Mouse (Mus musculus): ENCODE measurements around the gene Bloc1s3.
"Not testable (repeated sequence)": the region's sequence is repeated elsewhere in the genome, so short reads cannot be mapped to it uniquely, and the experiment has no call there.

Bloc1s3 gene

GRCm38 (mm10) chr7:19517652-19518365, 9.6 kb upstream of the Bloc1s3 start, which contains the start of gene Nkpd1:
Gene Nkpd1, plus strand, starts transcription at chr7:19517838.
- no peak for DNase-seq (ENCODE audit: low spot score in 2 of 2)

- DNase-seq (ENCODE audit: low spot score in 2 of 2), result no peak
Measured at GRCm38 (mm10) chr7:19512353-19512752, 4.2 kb upstream of the Bloc1s3 start.

GRCm38 (mm10) chr7:19511934-19512333, 3.8 kb upstream of the Bloc1s3 start:
- DNase-seq (ENCODE audit: low spot score in 2 of 2), result not testable (repeated sequence)

- no peak for DNase-seq (ENCODE audit: low spot score in 2 of 2)
Measured at GRCm38 (mm10) chr7:19509786-19510185, 1.6 kb upstream of the Bloc1s3 start.

- no peak for DNase-seq (ENCODE audit: low spot score in 2 of 2)
Measured at GRCm38 (mm10) chr7:19508924-19509568, 879 bp upstream of the Bloc1s3 start.

- no peak for DNase-seq (ENCODE audit: low spot score in 2 of 2)
Measured at GRCm38 (mm10) chr7:19507612-19507981, 570 bp downstream of the Bloc1s3 start.

GRCm38 (mm10) chr7:19506969-19507611, 1.1 kb downstream of the Bloc1s3 start:
- no peak for DNase-seq (ENCODE audit: low spot score in 2 of 2)

- no peak for DNase-seq (ENCODE audit: low spot score in 2 of 2)
Measured at GRCm38 (mm10) chr7:19506326-19506725, 1.8 kb downstream of the Bloc1s3 start.

GRCm38 (mm10) chr7:19503481-19504068, 4.6 kb downstream of the Bloc1s3 start:
- DNase-seq (ENCODE audit: low spot score in 2 of 2), result no peak

- DNase-seq (ENCODE audit: low spot score in 2 of 2), result no peak
Measured at GRCm38 (mm10) chr7:19501658-19502057, 6.5 kb downstream of the Bloc1s3 start.

- DNase-seq (ENCODE audit: low spot score in 2 of 2), result no peak
Measured at GRCm38 (mm10) chr7:19500420-19501363, 7.5 kb downstream of the Bloc1s3 start.

- DNase-seq (ENCODE audit: low spot score in 2 of 2), result no peak
Measured at GRCm38 (mm10) chr7:19498326-19498725, 9.8 kb downstream of the Bloc1s3 start.

GRCm38 (mm10) chr7:19496214-19496555, 12.0 kb downstream of the Bloc1s3 start:
- DNase-seq (ENCODE audit: low spot score in 2 of 2), result no peak

GRCm38 (mm10) chr7:19495521-19496213, 12.5 kb downstream of the Bloc1s3 start:
- no peak for DNase-seq (ENCODE audit: low spot score in 2 of 2)

- no peak for DNase-seq (ENCODE audit: low spot score in 2 of 2)
Measured at GRCm38 (mm10) chr7:19494751-19495474, 13.3 kb downstream of the Bloc1s3 start.

- no peak for DNase-seq (ENCODE audit: low spot score in 2 of 2)
Measured at GRCm38 (mm10) chr7:19491731-19492130, 16.4 kb downstream of the Bloc1s3 start.

GRCm38 (mm10) chr7:19489525-19489924, 18.6 kb downstream of the Bloc1s3 start:
- no peak for DNase-seq (ENCODE audit: low spot score in 2 of 2)

- no peak for DNase-seq (ENCODE audit: low spot score in 2 of 2)
Measured at GRCm38 (mm10) chr7:19486549-19486948, 21.6 kb downstream of the Bloc1s3 start.

GRCm38 (mm10) chr7:19485488-19485887, 22.7 kb downstream of the Bloc1s3 start:
- DNase-seq (ENCODE audit: low spot score in 2 of 2), result no peak

GRCm38 (mm10) chr7:19483281-19483680, 24.9 kb downstream of the Bloc1s3 start:
- no peak for DNase-seq (ENCODE audit: low spot score in 2 of 2)

All from left cerebral cortex, adult 9 months (tissue).